Mouse (Mus musculus) MEL (cell line): ENCODE measurements around the gene Cd40. TPM values are rescaled to one million over a fixed set of nuclear protein-coding genes. Genes with fewer than 3 reads are reported as not detected.

Experiments used
- DNase-seq: peaks from one replicate; pipeline ENCODE4 v3.0.0; 2011; ENCODE audit warnings: low read depth, low spot score
- H3K27ac ChIP-seq: 2 replicates; pipeline ENCODE4 v1.5.1; 2012; ENCODE audit warnings: low read depth, mild to moderate bottlenecking, control low read depth, low read length, moderate library complexity; ENCODE audit not compliant: control insufficient read depth
- H3K27me3 ChIP-seq, 2 experiments: fragments of 150-350 bp in 1 of 2; sonication (generic) in 1 of 2; 2 replicates each; pipeline ENCODE4 v1.6.1; 2012; ENCODE audit warnings: low read length in 2 of 2, mild to moderate bottlenecking in 2 of 2, improper control_type of control experiment in 1 of 2, moderate library complexity in 1 of 2; ENCODE audit not compliant: insufficient read depth in 2 of 2, control insufficient read depth in 1 of 2
- H3K36me3 ChIP-seq, 2 experiments: 2 replicates each; pipeline ENCODE4 v1.6.1; 2012 to 2014; ENCODE audit warnings: low read length in 2 of 2, improper control_type of control experiment in 1 of 2, inconsistent platforms in 1 of 2, mild to moderate bottlenecking in 1 of 2; ENCODE audit not compliant: insufficient read depth in 2 of 2, control insufficient read depth in 1 of 2
- H3K4me1 ChIP-seq, 2 experiments: fragments of 150-350 bp in 1 of 2; sonication (generic) in 1 of 2; 2 replicates each; pipeline ENCODE4 v1.6.1; 2012; ENCODE audit warnings: low read length in 2 of 2, improper control_type of control experiment in 1 of 2, mild to moderate bottlenecking in 1 of 2; ENCODE audit not compliant: insufficient read depth in 2 of 2, control insufficient read depth in 1 of 2
- H3K4me3 ChIP-seq, 2 experiments: fragments of 150-350 bp in 1 of 2; sonication (generic) in 1 of 2; 2 replicates each; pipeline ENCODE4 v1.5.1; 2012; ENCODE audit warnings: low read depth in 2 of 2, low read length in 2 of 2, mild to moderate bottlenecking in 2 of 2, moderate library complexity in 2 of 2, control low read depth in 1 of 2, improper control_type of control experiment in 1 of 2; ENCODE audit not compliant: control insufficient read depth in 1 of 2, insufficient read depth in 1 of 2
- H3K79me2 ChIP-seq: 2 replicates; pipeline ENCODE4 v1.6.1; 2012; ENCODE audit warnings: mild to moderate bottlenecking, low read length, moderate library complexity; ENCODE audit not compliant: control insufficient read depth, poor library complexity, insufficient read depth
- H3K9ac ChIP-seq: 2 replicates; pipeline ENCODE4 v1.6.1; 2012; ENCODE audit warnings: low read depth, mild to moderate bottlenecking, control low read depth, low read length, moderate library complexity; ENCODE audit not compliant: control insufficient read depth, poor library complexity, severe bottlenecking
- H3K9me3 ChIP-seq: fragments of 150-350 bp; sonication (generic); replicated peaks from 2 replicates; pipeline ENCODE4 v1.6.1; 2012; ENCODE audit warnings: mild to moderate bottlenecking, low read length, improper control_type of control experiment, moderate library complexity; ENCODE audit not compliant: insufficient read depth
- CTCF ChIP-seq, 3 experiments: IDR thresholded peaks in 2 of 3; conservative IDR thresholded peaks in 1 of 3; 2 replicates each; pipeline ENCODE4 v1.5.1; 2011 to 2012; ENCODE audit warnings: low read length in 3 of 3, low read depth in 2 of 3, mild to moderate bottlenecking in 2 of 3, improper control_type of control experiment in 1 of 3, inconsistent platforms in 1 of 3, mixed read lengths in 1 of 3, moderate library complexity in 1 of 3; ENCODE audit not compliant: control insufficient read depth in 1 of 3, insufficient read depth in 1 of 3, poor library complexity in 1 of 3, severe bottlenecking in 1 of 3
- ETS1 ChIP-seq: IDR thresholded peaks from 2 replicates; pipeline ENCODE4 v1.6.1; 2012; ENCODE audit warnings: low read depth, mild to moderate bottlenecking, inconsistent platforms, low read length, improper control_type of control experiment, moderate library complexity
- GABPA ChIP-seq: IDR thresholded peaks from 2 replicates; pipeline ENCODE4 v1.6.1; 2012; ENCODE audit warnings: low read depth, mild to moderate bottlenecking, inconsistent platforms, low read length, improper control_type of control experiment, moderate library complexity
- GATA1 ChIP-seq: IDR thresholded peaks from 2 replicates; pipeline ENCODE4 v1.6.1; 2011; ENCODE audit warnings: low read depth, low read length, improper control_type of control experiment
- HCFC1 ChIP-seq: IDR thresholded peaks from 2 replicates; pipeline ENCODE4 v1.6.1; 2012; ENCODE audit warnings: low read depth, mild to moderate bottlenecking, inconsistent platforms, low read length, improper control_type of control experiment, moderate library complexity
- JUND ChIP-seq: IDR thresholded peaks from 2 replicates; pipeline ENCODE4 v1.6.1; 2011; ENCODE audit warnings: low read depth, mild to moderate bottlenecking, improper control_type of control experiment, low read length
- KAT2A ChIP-seq: conservative IDR thresholded peaks from 2 replicates; pipeline ENCODE4 v1.6.1; 2012; ENCODE audit warnings: low read depth, low read length, improper control_type of control experiment, inconsistent platforms
- MAFK ChIP-seq: IDR thresholded peaks from 2 replicates; pipeline ENCODE4 v1.6.1; 2011; ENCODE audit warnings: low read depth, mild to moderate bottlenecking, low read length, improper control_type of control experiment, borderline replicate concordance
- MAX ChIP-seq: IDR thresholded peaks from 2 replicates; pipeline ENCODE4 v1.6.1; 2011; ENCODE audit warnings: low read length, improper control_type of control experiment
- MAZ ChIP-seq: IDR thresholded peaks from 2 replicates; pipeline ENCODE4 v1.6.1; 2012; ENCODE audit warnings: low read depth, mild to moderate bottlenecking, inconsistent platforms, low read length, improper control_type of control experiment
- MEF2A ChIP-seq: IDR thresholded peaks from 2 replicates; pipeline ENCODE4 v1.6.1; 2014; ENCODE audit warnings: low read depth, mild to moderate bottlenecking, inconsistent platforms, low read length, improper control_type of control experiment; ENCODE audit not compliant: poor library complexity, insufficient replicate concordance, severe bottlenecking; ENCODE audit errors: extremely low read depth
- MXI1 ChIP-seq: IDR thresholded peaks from 2 replicates; pipeline ENCODE4 v1.6.1; 2011; ENCODE audit warnings: mild to moderate bottlenecking, low read depth, low read length, improper control_type of control experiment
- NRF1 ChIP-seq: IDR thresholded peaks from 2 replicates; pipeline ENCODE4 v1.6.1; 2014; ENCODE audit warnings: low read depth, mild to moderate bottlenecking, inconsistent platforms, low read length, improper control_type of control experiment, moderate library complexity; ENCODE audit not compliant: poor library complexity, insufficient read depth, severe bottlenecking
- POLR2A ChIP-seq, 2 experiments: IDR thresholded peaks; 2 replicates each; pipeline ENCODE4 v1.6.1; 2011 to 2012; ENCODE audit warnings: low read length in 2 of 2, mild to moderate bottlenecking in 2 of 2, control low read depth in 1 of 2, improper control_type of control experiment in 1 of 2, low read depth in 1 of 2, moderate library complexity in 1 of 2; ENCODE audit not compliant: control insufficient read depth in 1 of 2, insufficient read depth in 1 of 2, poor library complexity in 1 of 2
- POLR2AphosphoS2 ChIP-seq: IDR thresholded peaks from 2 replicates; pipeline ENCODE4 v1.6.1; 2011; ENCODE audit warnings: low read length, improper control_type of control experiment
- POLR2AphosphoS5 ChIP-seq: IDR thresholded peaks from 2 replicates; pipeline ENCODE4 v1.6.1; 2012; ENCODE audit warnings: low read depth, borderline replicate concordance, mild to moderate bottlenecking, inconsistent platforms, low read length, moderate library complexity, mixed read lengths
- RCOR1 ChIP-seq: IDR thresholded peaks from 2 replicates; pipeline ENCODE4 v1.6.1; 2012; ENCODE audit warnings: low read depth, mild to moderate bottlenecking, inconsistent platforms, low read length, improper control_type of control experiment
- SMC3 ChIP-seq: IDR thresholded peaks from 2 replicates; pipeline ENCODE4 v1.6.1; 2011; ENCODE audit warnings: low read depth, low read length, improper control_type of control experiment
- TAL1 ChIP-seq: IDR thresholded peaks from 2 replicates; pipeline ENCODE4 v1.6.1; 2012; ENCODE audit warnings: mild to moderate bottlenecking, inconsistent platforms, low read length, moderate library complexity, mixed read lengths
- TCF12 ChIP-seq: IDR thresholded peaks from 2 replicates; pipeline ENCODE4 v1.6.1; 2014; ENCODE audit warnings: low read depth, mild to moderate bottlenecking, inconsistent platforms, low read length, improper control_type of control experiment, moderate library complexity
- UBTF ChIP-seq: IDR thresholded peaks from 2 replicates; pipeline ENCODE4 v1.6.1; 2012; ENCODE audit warnings: low read depth, mild to moderate bottlenecking, inconsistent platforms, low read length, improper control_type of control experiment, moderate library complexity, borderline replicate concordance; ENCODE audit not compliant: insufficient read depth
- USF1 ChIP-seq: IDR thresholded peaks from 2 replicates; pipeline ENCODE4 v1.6.1; 2014; ENCODE audit warnings: low read depth, mild to moderate bottlenecking, inconsistent platforms, low read length, improper control_type of control experiment, moderate library complexity
- USF2 ChIP-seq, 2 experiments: IDR thresholded peaks; 2 replicates each; pipeline ENCODE4 v1.6.1; 2011 to 2012; ENCODE audit warnings: improper control_type of control experiment in 2 of 2, low read length in 2 of 2, borderline replicate concordance in 1 of 2, inconsistent platforms in 1 of 2, low read depth in 1 of 2, mild to moderate bottlenecking in 1 of 2; ENCODE audit not compliant: insufficient read depth in 1 of 2
- ZMIZ1 ChIP-seq: IDR thresholded peaks from 2 replicates; pipeline ENCODE4 v1.6.1; 2012; ENCODE audit warnings: low read depth, mild to moderate bottlenecking, inconsistent platforms, low read length, improper control_type of control experiment, moderate library complexity
- ZNF384 ChIP-seq: IDR thresholded peaks from 2 replicates; pipeline ENCODE4 v1.6.1; 2012; ENCODE audit warnings: low read depth, mild to moderate bottlenecking, inconsistent platforms, low read length, improper control_type of control experiment
- polyA plus RNA-seq, 2 experiments: library from polyadenylated mRNA; stranded (reverse) in 1 of 2; unstranded in 1 of 2; fragments of >175 nt in 1 of 2; fragments of >200 nt in 1 of 2; gene quantifications; 2 replicates each; pipeline versions ENCODE4 v1.2.1 to v1.2.4; 2012; ENCODE audit warnings: low replicate concordance in 2 of 2, low read depth in 1 of 2; ENCODE audit not compliant: insufficient read length in 2 of 2, insufficient read depth in 1 of 2, missing spikeins in 1 of 2
- total RNA-seq: library from RNA; depleted of rRNA; stranded (reverse); fragments of 300-350 nt; gene quantifications from 2 replicates; pipeline ENCODE4 v1.2.3, GENCODE M21; 2012

Gene Cd40
- total and polyA plus RNA-seq, 3 experiments = 0.08 TPM; not detected in 2

- H3K9ac ChIP-seq = no peak overlapping the region
- no peak overlapping the region for H3K4me3 ChIP-seq
- peaks cover 4 to 16% of the 10 kb centered on the region in 2 experiments; a peak in 3 of 4 replicates for H3K36me3 ChIP-seq
- H3K27me3 ChIP-seq = no peaks in the 10 kb centered on the region
- H3K27ac ChIP-seq = no peak overlapping the region
- H3K79me2 ChIP-seq = peaks cover 6% of the 10 kb centered on the region
- no peaks in the 10 kb centered on the region for H3K9me3 ChIP-seq
- TF ChIP-seq ZMIZ1 (no peak), JUND (no peak), SMC3 (no peak), MAFK (no peak), MAX (no peak), TCF12 (no peak), GATA1 (no peak), UBTF (no peak), NRF1 (no peak), POLR2AphosphoS5 (no peak), USF2 (IDR thresholded peaks at IDR 0.05; ENCODE audit: borderline replicate concordance in 1 of 2, insufficient read depth in 1 of 2, low read depth in 1 of 2, low read length in 2 of 2) (no peak), GABPA (no peak), TAL1 (no peak), RCOR1 (no peak), POLR2A (IDR thresholded peaks at IDR 0.05; ENCODE audit: control insufficient read depth in 1 of 2, insufficient read depth in 1 of 2, low read depth in 1 of 2, low read length in 2 of 2, poor library complexity in 1 of 2) (no peak), HCFC1 (no peak), KAT2A (no peak), POLR2AphosphoS2 (no peak), MXI1 (no peak)
- H3K4me1 ChIP-seq = peaks cover 0 to 3% of the 10 kb centered on the region in 2 experiments; a peak in 1 of 4 replicates
- no peak for DNase-seq
These were observed 40.5 kb upstream of the Cd40 start for GRCm38 (mm10) chr2:165014935-165015334.

- Histone ChIP-seq H3K27ac (no peak overlapping the region), H3K4me3 (no peak overlapping the region), H3K79me2 (peaks cover 21% of the 10 kb centered on the region), H3K9ac (no peak overlapping the region), H3K4me1 (no peaks in the 10 kb centered on the region), H3K27me3 (no peaks in the 10 kb centered on the region), H3K36me3 (peaks cover 0 to 16% of the 10 kb centered on the region in 2 experiments; a peak in 2 of 4 replicates), H3K9me3 (no peaks in the 10 kb centered on the region)
- no peak for DNase-seq
- TF ChIP-seq MAZ = no peak
- no peak for TF ChIP-seq MEF2A
- TF ChIP-seq CTCF (IDR thresholded peaks at IDR 0.05 in 2 of 3, conservative IDR thresholded peaks at IDR 0.05 in 1 of 3; ENCODE audit: control insufficient read depth in 1 of 3, insufficient read depth in 1 of 3, low read depth in 2 of 3, low read length in 3 of 3, poor library complexity in 1 of 3, severe bottlenecking in 1 of 3) = no peak
- TF ChIP-seq RCOR1 = no peak
- TF ChIP-seq USF2 (IDR thresholded peaks at IDR 0.05; ENCODE audit: borderline replicate concordance in 1 of 2, insufficient read depth in 1 of 2, low read depth in 1 of 2, low read length in 2 of 2) = no peak
- no peak for TF ChIP-seq ZMIZ1
- no peak for TF ChIP-seq ZNF384
- no peak for TF ChIP-seq POLR2AphosphoS2
- no peak for TF ChIP-seq MAX
- no peak for TF ChIP-seq USF1
- no peak for TF ChIP-seq HCFC1
- TF ChIP-seq ETS1 = no peak
- TF ChIP-seq UBTF = no peak
These were observed 34.9 kb upstream of the Cd40 start for GRCm38 (mm10) chr2:165020490-165020889.
